23 mouse cellular contexts compared by ENCODE assay signal in genomic region chr11:67229166-67229565, GRCm38 (mm10). TPM values are rescaled to one million over a fixed set of nuclear protein-coding genes. Genes with fewer than 3 reads are reported as not detected.
DNase-seq lines count a peak whose midpoint lies in the region; ATAC-seq and TF ChIP-seq lines count a peak whose summit lies in the region.
"Had no signal": no experiment of that assay in that cellular context is flagged by ENCODE, and none has a peak within 500 bp of the region (broad histone marks: within the 10 kb centered on the region; RNA-seq: fewer than 3 reads in every experiment).

No protein-coding gene starts in this region.

- DNase-seq in frontal cortex, postnatal 14 days (ENCODE audit: low spot score in 2 of 2), result no peak
- no peak for DNase-seq in left cerebral cortex, adult 2 months (ENCODE audit: extremely low spot score in 1 of 2, low spot score in 2 of 2)
- no peak for DNase-seq in left cerebral cortex, postnatal 10 days (ENCODE audit: extremely low spot score in 1 of 2, low spot score in 2 of 2)
- peak; percentile 42 for DNase-seq in testis, postnatal 14 days (ENCODE audit: low spot score)
- DNase-seq in testis, postnatal 10 days (ENCODE audit: low spot score), result no peak
- no peak for DNase-seq in adrenal gland, postnatal 10 days
- DNase-seq: B cell, adult 2 months; cerebellum, adult 18-20 months; cerebellum, adult 9-11 months; cerebellum, postnatal 36 days; gastrocnemius, postnatal 25 days had no signal

- no peak overlapping the region for H3K4me3 ChIP-seq in left cerebral cortex, adult 2 months
- H3K4me3 ChIP-seq: embryonic facial prominence, embryonic 13.5 days; forebrain, embryonic 12.5 days; heart, embryonic 12.5 days; hindbrain, embryonic 10.5 days had no signal

- peak; percentile 91 for ATAC-seq in frontal cortex, adult (ENCODE audit: low TSS enrichment)
- ATAC-seq: CD4-positive, CD25-positive, alpha-beta regulatory T cell, adult 4 months; forebrain, embryonic 16.5 days had no signal

- H3K27ac ChIP-seq in left cerebral cortex, adult 2 months, result peak overlapping the region; percentile 76
- H3K27ac ChIP-seq: embryonic facial prominence, embryonic 13.5 days; forebrain, embryonic 12.5 days; hindbrain, embryonic 10.5 days; hindbrain, embryonic 14.5 days had no signal

- intact Hi-C loops in left cerebral cortex, adult 2 months (cut with DNase I), result loop anchor here (1.0 to 2.0 kb wide), 2 partner anchors 66 to 104 kb away; no protein-coding TSS in a partner anchor
- intact Hi-C loops in left cerebral cortex, postnatal 10 days (cut with DNase I), result no loop called here

- TF ChIP-seq CTCF in left cerebral cortex, adult 2 months (IDR thresholded peaks at IDR 0.05), result no peak

RNA-seq across cellular contexts. Expression of gene Myh4, which starts 8.7 kb away (rescaled TPM):
- total RNA-seq in left cerebral cortex, adult 2 months (2021), result under 1 TPM; 0.18 to 0.26 TPM
- total RNA-seq in left cerebral cortex, postnatal 10 days (2021), result under 1 TPM; 0.51 to 0.64 TPM
- 100 to 1,000 TPM in 1 of 2 experiments, 10 to 100 TPM in 1; 28.5 to 148 TPM for total RNA-seq in adrenal gland, postnatal 10 days (2021)
- total RNA-seq: G1E; granulocyte monocyte progenitor cell, adult 5-6 weeks had no signal

RNA-seq across cellular contexts. Expression of gene Myh1, which starts 29.3 kb away (rescaled TPM):
- under 1 TPM; 0.21 to 0.25 TPM for total RNA-seq in left cerebral cortex, adult 2 months (2021)
- total RNA-seq in left cerebral cortex, postnatal 10 days (2021), result under 1 TPM; 0.32 to 0.45 TPM
- total RNA-seq in adrenal gland, postnatal 10 days (2021), result 100 to 1,000 TPM; 152 to 834 TPM
- total RNA-seq: G1E; granulocyte monocyte progenitor cell, adult 5-6 weeks; heart, postnatal 25 days had no signal

RNA-seq across cellular contexts. Expression of gene Myh8, which starts 47.8 kb away (rescaled TPM):
- under 1 TPM; 0.40 to 0.57 TPM for total RNA-seq in left cerebral cortex, adult 2 months (2021)
- total RNA-seq in left cerebral cortex, postnatal 10 days (2021), result 1 to 10 TPM; 1.2 to 1.5 TPM
- total RNA-seq in adrenal gland, postnatal 10 days (2021), result 100 to 1,000 TPM in 1 of 2 experiments, 10 to 100 TPM in 1; 28.5 to 190 TPM
- total RNA-seq: adrenal gland, postnatal 14 days; granulocyte monocyte progenitor cell, adult 5-6 weeks had no signal

RNA-seq across cellular contexts. Expression of gene Myh2, which starts 58.3 kb away (rescaled TPM):
- under 1 TPM; 0.43 to 0.61 TPM for total RNA-seq in left cerebral cortex, adult 2 months (2021)
- total RNA-seq in left cerebral cortex, postnatal 10 days (2021), result under 1 TPM; 0.58 to 0.59 TPM
- 100 to 1,000 TPM in 1 of 2 experiments, 10 to 100 TPM in 1; 42.9 to 267 TPM for total RNA-seq in adrenal gland, postnatal 10 days (2021)
- total RNA-seq: adrenal gland, postnatal 14 days; granulocyte monocyte progenitor cell, adult 5-6 weeks; heart, postnatal 25 days had no signal

Comparison
In these comparisons a context has a peak if more than half of its experiments do, and no peak if none do; other contexts are left out.
1. RNA of gene Myh4, which starts 8.7 kb away (total RNA-seq): 28.5 to 148 TPM in adrenal gland, postnatal 10 days; 0.51 to 0.64 TPM in left cerebral cortex, postnatal 10 days and 0.18 to 0.26 TPM in left cerebral cortex, adult 2 months; every median in the first group is over 10 times any median in the second.
2. RNA of gene Myh1, which starts 29.3 kb away (total RNA-seq): 152 to 834 TPM in adrenal gland, postnatal 10 days; 0.32 to 0.45 TPM in left cerebral cortex, postnatal 10 days and 0.21 to 0.25 TPM in left cerebral cortex, adult 2 months; every median in the first group is over 100 times any median in the second.
3. RNA of gene Myh8, which starts 47.8 kb away (total RNA-seq): 28.5 to 190 TPM in adrenal gland, postnatal 10 days; 1.2 to 1.5 TPM in left cerebral cortex, postnatal 10 days and 0.40 to 0.57 TPM in left cerebral cortex, adult 2 months; every median in the first group is over 10 times any median in the second.